Mouse (Mus musculus): ENCODE results near the gene Vldlr. TPM values are rescaled to one million over a fixed set of nuclear protein-coding genes. Genes with fewer than 3 reads are reported as not detected.
A peak's percentile ranks its signal among the peaks of the same experiment; 100 is the strongest.

Gene Vldlr
- total RNA-seq (2021): 100 to 1,000 TPM; 169 to 170 TPM
- long read RNA-seq, experiment 1, full-length matches to known transcripts: 44 of 79 reads
- long read RNA-seq, experiment 1, partial matches to known transcripts: 9 of 79 reads
- long read RNA-seq, experiment 1, other reads (novel, unspliced or antisense): 26 of 79 reads
- long read RNA-seq, experiment 2, full-length matches to known transcripts: 35 of 69 reads
- long read RNA-seq, experiment 2, partial matches to known transcripts: 11 of 69 reads
- long read RNA-seq, experiment 2, other reads (novel, unspliced or antisense): 23 of 69 reads

GRCm38 (mm10) chr19:27216318-27216717 is at the start of gene Vldlr:
Gene Vldlr, plus strand, starts transcription at chr19:27216484.
- no peak for DNase-seq
- intact Hi-C loops (cut with DNase I): loop anchor here (2.0 to 10.0 kb wide), 5 partner anchors 40 to 482 kb away; no protein-coding TSS in a partner anchor

DNA sequence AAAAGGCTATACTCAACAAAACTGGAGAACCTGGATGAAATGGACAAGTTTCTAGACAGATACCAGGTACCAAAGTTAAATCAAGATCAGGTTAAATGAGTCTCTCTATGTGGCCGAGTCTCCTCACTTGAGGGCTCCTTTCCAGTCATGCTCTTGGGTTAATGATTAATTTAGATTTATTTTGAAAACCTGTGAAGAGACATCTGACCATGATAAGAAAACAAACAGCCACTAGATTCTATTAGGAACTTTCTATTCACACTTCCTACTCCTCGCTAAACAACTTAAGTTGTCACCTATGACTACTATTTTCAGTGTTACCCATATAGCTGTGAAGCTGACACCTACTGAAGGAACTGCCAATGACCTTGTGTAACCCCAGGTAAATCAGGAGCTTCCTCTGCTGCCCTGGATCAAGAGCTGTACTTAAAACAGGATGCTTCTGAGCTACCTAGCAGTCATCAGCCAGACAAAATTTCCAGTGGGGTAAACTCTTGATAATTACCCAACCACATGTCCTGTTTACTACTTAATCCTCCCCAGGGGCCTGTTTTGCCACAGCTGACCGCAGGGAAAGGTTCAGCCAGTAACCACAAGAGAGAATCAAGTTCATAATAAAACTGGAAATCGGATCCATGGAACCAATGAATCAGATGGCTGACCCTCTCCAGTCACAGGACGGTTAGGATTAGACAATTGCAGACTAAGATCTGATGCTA is 48.5 kb upstream of the Vldlr start:
- DNase-seq: no peak
- intact Hi-C loops (cut with DNase I): no loop called here

DNA sequence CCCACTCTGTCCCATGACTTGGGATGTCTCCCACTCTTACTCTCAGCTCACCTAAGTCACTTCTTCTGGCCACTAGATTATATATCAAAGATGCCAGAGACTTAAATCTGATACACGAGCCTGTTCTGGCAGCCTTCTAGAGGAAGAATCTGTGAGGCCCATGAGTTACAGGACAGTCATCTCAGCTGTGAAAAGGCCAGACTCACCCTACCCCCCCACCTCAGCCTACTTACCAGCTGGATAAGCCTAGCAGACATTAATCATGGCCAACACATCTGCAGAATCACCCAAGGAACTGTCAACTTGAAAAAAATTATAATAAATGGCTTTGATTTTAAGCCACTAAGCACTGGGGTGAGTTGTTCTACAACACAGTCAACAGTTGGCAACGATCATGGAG is 42.4 kb upstream of the Vldlr start:
- intact Hi-C loops (cut with DNase I): no loop called here

DNA sequence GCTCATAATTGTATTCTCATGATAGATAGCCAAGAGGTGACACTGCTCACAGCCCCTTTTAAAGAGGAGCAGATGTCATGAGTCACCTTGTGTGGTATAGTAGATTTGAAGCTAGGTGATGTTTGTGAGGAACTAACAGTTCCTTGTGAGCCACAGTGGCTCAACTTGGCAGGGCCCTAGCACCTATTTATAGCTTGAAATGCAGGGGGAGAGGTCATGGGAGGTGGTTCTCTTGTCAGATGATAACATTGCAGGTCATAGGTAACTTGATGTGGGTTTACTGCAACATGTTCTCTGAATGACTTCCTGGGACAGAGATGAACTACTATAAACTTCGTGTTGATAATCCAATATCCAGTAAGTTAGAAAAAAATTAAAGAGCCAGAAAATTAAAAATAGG is 40.7 kb upstream of the Vldlr start:
- intact Hi-C loops (cut with DNase I): loop anchor here (1.0 to 2.0 kb wide), 2 partner anchors 41 to 49 kb away; partner anchors contain the start of gene Vldlr
- DNase-seq: peak; percentile 21 to 55

More for the DNA sequence above, 42.4 kb upstream of the Vldlr start:
- DNase-seq: no peak

GRCm38 (mm10) chr19:27176558-27176957 is 39.7 kb upstream of the Vldlr start:
- intact Hi-C loops (cut with DNase I): loop anchor here (1.0 to 2.0 kb wide), 2 partner anchors 40 to 48 kb away; partner anchors contain the start of gene Vldlr
- DNase-seq: peak; percentile 26 to 46

DNA sequence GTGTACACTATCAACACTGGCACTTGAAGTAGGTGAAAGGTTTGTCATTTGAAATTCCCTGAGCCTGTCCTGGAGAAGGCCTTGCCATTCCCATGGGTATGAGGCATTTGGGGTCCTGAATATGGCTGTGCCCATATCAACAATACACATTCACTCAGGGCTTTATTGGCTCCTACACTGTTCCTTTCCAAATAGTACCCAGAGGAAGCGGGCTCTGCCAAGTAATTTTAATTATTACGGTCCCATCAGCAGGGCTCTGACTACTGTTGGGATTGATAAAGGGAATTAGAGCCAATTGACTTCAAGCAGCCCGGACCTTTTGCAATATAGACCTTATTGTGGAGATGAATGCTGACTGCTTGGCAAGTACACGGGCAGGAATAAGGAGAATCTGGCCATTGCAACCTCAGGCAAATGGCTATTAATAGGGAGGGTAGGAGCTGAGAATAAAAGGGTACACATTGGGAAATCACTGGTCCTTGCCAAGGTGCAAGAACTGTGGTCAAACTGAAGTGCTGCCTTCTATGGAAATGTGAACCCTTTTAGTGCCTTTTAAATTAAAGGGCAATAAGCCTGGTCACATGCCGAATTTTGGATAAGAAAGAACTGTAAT is 38.0 kb upstream of the Vldlr start:
- intact Hi-C loops (cut with DNase I): no loop called here
- DNase-seq: peak; percentile 7 to 15

DNA sequence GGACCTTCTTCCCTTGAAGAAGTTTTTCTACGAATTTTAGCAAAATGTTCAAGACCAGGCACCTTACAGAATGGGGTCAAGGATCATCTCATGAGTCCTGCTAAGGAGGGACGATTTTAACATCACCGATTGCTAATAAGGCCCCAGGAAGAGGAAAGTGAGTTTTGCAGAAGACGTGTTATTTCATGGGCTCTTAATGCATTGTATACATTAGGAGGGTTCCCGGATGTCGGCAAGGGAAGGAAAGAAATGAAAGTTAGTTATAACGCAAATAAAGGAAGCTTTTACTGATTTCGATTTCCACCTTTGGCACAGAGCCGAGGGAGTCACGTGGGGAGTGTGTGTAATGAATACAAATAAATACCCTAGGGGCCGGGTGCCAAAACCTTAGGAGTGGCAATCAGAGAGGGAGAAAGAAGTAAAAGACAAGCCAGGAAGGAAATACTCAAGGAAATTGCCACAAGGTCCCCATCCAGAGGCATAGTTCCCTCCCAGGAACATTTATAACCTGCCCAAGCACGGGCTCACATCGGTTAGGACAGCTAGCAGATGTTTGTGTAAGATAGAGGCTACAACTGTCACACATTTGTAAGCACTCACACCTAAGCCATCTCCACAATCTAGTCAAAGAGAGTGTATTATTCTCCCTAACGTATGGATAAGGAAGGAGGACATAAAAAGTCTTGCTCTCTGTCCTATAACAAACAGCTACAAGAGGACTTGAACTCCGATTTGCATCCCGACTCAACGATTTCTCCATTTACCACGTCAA is 35.7 kb upstream of the Vldlr start:
- intact Hi-C loops (cut with DNase I): no loop called here
- DNase-seq: peak in 1 of 2 experiments; percentile 25

- intact Hi-C loops (cut with DNase I): no loop called here
- no peak for DNase-seq
Observed at GRCm38 (mm10) chr19:27183511-27183910, 32.8 kb upstream of the Vldlr start.

DNA sequence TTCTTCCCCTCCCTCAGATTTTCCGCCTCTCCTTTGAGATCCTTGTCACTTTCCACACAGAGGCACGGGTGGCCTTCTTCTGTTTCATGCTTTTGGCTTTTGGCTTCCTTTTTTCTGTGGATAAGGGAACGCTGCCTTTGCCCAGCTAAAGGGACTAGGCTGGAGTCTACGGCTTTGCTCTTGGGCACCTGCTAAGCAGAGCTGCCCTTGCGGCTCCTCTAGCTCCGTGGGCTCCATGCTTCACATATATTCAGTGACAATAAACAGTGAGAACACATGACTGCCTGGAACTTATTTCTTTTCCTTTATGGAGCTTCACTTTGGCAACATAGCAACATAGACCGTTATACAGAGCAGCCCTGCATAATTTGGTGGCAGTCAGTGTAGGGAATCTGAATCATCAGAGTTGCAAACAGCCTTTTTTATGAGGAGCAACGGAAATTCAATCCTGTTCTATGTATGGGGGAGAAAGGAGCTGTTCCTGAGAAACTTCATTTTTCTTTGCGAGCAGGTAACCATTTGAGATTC is 12.5 kb upstream of the Vldlr start:
- intact Hi-C loops (cut with DNase I): no loop called here
- DNase-seq: no peak

GRCm38 (mm10) chr19:27210991-27211390 is 5.3 kb upstream of the Vldlr start:
- intact Hi-C loops (cut with DNase I): loop anchor here (10.0 kb wide), 3 partner anchors 106 to 476 kb away; no protein-coding TSS in a partner anchor

DNA sequence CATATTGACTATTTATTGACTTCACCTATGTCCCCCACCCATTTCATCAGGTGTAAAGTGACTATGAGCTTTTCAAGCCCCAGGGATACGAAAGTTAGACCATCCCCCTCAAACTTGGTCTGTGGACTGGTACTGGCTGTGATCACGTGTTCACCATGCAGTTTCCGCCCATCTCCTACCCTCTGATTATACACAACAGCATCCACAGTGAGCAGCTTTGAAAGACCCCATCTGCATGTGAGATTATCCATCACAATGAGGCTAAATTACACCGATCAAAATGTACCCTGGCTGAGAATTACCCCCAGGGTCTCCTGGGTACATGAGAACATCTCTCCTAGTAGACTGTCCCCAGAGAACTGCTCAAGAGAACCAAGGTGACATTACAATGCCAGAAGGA is 688 bp upstream of the Vldlr start:
- intact Hi-C loops (cut with DNase I): loop anchor here (5.0 to 10.0 kb wide), 4 partner anchors 111 to 481 kb away; no protein-coding TSS in a partner anchor
- DNase-seq: no peak

More at GRCm38 (mm10) chr19:27210991-27211390, 5.3 kb upstream of the Vldlr start:
- peak; percentile 35 to 56 for DNase-seq

GRCm38 (mm10) chr19:27216767-27217403 is 601 bp downstream of the Vldlr start:
- DNase-seq: peak; percentile 65 to 77
- intact Hi-C loops (cut with DNase I): loop anchor here (2.0 to 10.0 kb wide), 5 partner anchors 40 to 482 kb away; no protein-coding TSS in a partner anchor

DNA sequence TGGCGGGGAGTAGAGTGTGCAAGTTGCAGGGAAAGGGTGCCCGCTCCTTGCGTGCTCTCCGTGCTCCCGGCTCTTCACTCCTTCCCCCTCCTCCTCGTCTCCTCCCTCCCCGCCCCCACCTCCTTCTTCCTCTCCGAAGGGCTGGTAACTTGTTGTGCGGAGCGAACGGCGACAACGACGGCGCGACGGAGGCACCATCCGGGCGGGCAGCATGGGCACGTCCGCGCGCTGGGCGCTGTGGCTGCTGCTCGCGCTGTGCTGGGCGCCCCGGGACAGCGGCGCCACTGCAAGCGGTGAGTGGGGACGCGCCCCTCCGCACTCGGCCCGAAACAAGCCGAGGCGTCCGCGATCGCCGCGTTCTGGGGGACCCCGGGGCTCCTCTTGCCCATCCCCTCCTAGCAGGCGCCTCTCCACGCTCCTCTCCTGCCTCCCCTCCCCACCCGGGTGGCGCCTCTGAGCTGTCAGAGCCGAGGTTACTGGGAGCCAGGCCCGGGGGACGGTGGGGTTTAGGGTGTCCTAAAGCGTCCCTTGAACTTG is 1.2 kb downstream of the Vldlr start:
- intact Hi-C loops (cut with DNase I): loop anchor here (2.0 to 10.0 kb wide), 5 partner anchors 41 to 483 kb away; no protein-coding TSS in a partner anchor
- DNase-seq: peak; percentile 55 to 62

DNA sequence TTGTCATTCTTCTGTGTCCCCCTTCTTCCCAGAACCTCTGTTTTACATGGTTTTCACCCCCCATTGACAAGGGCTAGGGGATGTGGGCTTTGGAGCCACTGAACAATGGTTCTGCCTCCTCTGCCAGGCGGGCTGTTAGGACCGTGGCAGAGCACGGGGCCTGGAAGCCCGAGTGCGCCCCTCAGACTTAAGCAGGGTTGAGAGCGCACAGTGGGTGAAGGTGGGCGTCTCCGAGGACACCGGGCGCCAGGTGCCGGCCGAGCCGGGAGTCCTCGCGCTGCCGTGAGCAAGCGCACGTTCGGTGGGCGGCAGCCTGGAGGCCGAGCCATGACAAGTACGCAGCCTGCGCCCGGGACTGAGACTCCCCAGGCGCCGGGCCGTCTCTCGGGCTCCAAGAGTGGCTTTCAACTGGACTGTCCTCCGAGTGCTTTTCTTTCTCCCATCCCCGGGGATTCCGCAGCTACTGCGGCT is 1.7 kb downstream of the Vldlr start:
- intact Hi-C loops (cut with DNase I): loop anchor here (2.0 to 10.0 kb wide), 5 partner anchors 41 to 483 kb away; no protein-coding TSS in a partner anchor

GRCm38 (mm10) chr19:27218561-27219262 is 2.4 kb downstream of the Vldlr start:
- DNase-seq: peak; percentile 74 to 77

More for the DNA sequence above, 1.7 kb downstream of the Vldlr start:
- DNase-seq: peak; percentile 43 to 46

GRCm38 (mm10) chr19:27219586-27219985 is 3.3 kb downstream of the Vldlr start:
- no peak for DNase-seq
- intact Hi-C loops (cut with DNase I): loop anchor here (5.0 to 10.0 kb wide), 4 partner anchors 115 to 485 kb away; no protein-coding TSS in a partner anchor

More at GRCm38 (mm10) chr19:27218561-27219262, 2.4 kb downstream of the Vldlr start:
- intact Hi-C loops (cut with DNase I): loop anchor here (5.0 to 10.0 kb wide), 4 partner anchors 114 to 484 kb away; no protein-coding TSS in a partner anchor

GRCm38 (mm10) chr19:27223046-27223445 is 6.8 kb downstream of the Vldlr start:
- DNase-seq: peak in 1 of 2 experiments; percentile 21
- intact Hi-C loops (cut with DNase I): no loop called here

- intact Hi-C loops (cut with DNase I): loop anchor here (1.0 kb wide), 1 partner anchor 48 kb away; no protein-coding TSS in a partner anchor
- DNase-seq: peak in 1 of 2 experiments; percentile 17
Observed at GRCm38 (mm10) chr19:27224356-27224755, 8.1 kb downstream of the Vldlr start.

All from heart, postnatal 14 days (tissue).